Mouse (Mus musculus) left cerebral cortex, adult 18-20 months (tissue): Measurements from ENCODE around the gene Morn5. TPM values are rescaled to one million over a fixed set of nuclear protein-coding genes. Genes with fewer than 3 reads are reported as not detected.
A peak's percentile ranks its signal among the peaks of the same experiment; 100 is the strongest.

ENCODE experiments used
- DNase-seq, 2 experiments: peaks; one replicate each; pipeline ENCODE4 v3.0.0; 2021 to 2022; ENCODE audit warnings: low spot score in 2 of 2, mixed read lengths in 1 of 2
- long read RNA-seq, 2 experiments: library from polyadenylated mRNA; stranded (forward); transcript quantifications; one replicate each; pipeline ENCODE4 v2.0.0; 2021
- total RNA-seq, 2 experiments: library from RNA; stranded (reverse); gene quantifications; 2 replicates each; pipeline ENCODE4 v1.2.3; 2021

The Morn5 gene
- 1 to 10 TPM; 1.0 to 1.3 TPM for total RNA-seq
- long read RNA-seq, experiment 1 = 0 reads
- long read RNA-seq, experiment 2 = 0 reads

DNA sequence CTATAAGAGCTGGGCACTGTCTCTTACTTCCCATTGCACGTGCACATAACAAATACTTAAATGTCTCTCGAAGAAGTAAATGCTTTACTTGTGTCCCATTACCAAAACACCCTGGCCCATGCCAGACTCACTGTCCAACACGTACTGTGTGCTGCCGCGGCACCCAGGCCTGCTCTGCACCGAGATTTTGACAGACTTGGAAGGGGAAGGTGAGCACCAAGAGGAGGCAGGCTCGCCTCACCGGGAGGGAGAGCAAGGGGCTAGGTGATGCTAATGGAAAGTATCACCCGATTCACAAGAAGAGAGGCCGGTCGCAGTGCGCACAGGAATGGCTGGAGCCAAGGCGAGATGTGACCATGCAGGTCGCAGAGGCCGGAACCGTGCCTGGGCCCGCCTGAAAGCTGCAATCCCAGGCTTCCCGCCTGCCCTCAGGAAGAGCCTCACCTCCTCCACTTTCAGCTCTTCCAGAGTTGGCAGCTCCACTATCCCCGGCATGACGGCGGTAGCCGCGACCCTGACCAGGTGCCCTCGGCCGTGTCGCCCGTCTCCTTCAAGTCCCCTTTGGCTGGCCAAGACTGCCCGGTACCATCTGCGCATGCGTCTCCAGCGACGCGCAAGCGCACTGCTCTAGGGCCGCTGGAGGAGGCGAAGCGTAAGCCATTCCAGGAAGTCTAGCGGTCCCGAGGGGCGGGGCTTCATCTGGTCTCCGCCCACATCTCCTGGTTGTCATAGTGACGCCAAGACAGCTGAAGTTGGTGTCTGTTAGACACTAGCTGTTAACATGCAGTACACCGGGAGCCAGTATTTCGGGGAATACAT, at the start of gene Morn5, which contains the start of gene Ndufa8:
TSS of gene Morn5 (plus strand) at position 711 of the 819 bp plus-strand sequence.
TSS of gene Ndufa8 (minus strand) at position 659 of the 819 bp plus-strand sequence.
- DNase-seq = peak; percentile 98 to 99

DNA sequence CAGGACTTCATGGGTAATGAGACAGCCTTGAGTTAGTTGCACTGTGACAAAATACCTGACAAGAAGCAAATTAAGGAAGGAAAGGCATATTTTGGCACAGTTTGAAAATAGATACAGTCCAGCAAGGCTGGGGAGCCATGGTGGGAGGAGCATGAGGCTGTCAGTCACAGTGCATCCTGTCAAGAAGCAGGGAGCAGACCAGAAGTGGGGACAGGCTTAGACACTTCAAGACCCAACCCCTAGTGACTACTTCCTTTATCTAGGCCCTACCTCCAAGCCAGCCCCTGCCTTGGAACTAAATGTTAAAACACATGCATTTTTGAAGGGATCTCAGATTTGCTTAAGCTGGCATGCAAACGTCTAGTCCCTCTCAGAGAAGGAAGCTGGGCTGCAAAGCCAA, 48.9 kb upstream of the Morn5 start:
- DNase-seq = no peak

DNA sequence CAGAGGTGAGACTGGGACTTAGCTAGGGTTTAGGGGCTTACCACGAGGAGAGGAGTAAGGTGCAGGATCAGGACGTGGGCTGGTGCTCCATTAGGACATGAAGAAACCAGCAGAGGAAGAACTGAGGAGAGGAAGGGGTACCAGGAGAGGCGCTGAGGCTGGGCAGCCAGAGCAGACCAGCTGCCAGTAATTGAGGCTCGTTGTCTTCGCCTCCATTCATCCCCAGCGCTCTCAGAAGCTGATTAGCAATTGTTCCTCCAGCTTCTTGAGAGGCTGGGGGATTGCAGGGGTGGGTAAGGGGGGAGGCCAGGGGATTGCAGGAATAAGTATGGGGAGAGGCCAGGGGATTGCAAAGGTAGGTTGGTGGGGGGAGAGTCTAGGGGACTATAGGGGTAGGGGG, 47.1 kb upstream of the Morn5 start:
- no peak for DNase-seq

DNA sequence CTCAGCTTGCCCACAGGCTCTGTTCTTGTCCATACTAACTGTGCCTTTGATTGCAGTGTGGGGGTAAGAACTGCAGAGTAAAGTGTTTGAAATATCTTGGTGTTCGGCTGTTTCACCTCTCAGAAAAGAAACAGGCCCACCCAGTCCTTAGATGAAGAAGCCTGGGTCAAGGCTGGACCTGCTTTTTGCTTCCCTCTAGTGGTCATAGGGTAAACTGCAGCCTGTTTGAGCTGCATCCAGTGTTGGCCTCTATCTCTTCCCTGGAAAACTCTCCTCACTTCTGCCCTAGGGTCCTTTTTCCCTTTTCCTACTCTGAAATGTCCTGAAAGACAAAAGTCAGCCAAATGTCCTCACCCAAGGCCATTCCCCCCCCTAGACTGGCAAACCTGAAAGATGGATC, 41.2 kb upstream of the Morn5 start:
- DNase-seq = peak in 1 of 2 experiments; percentile 71

GRCm38 (mm10) chr2:36009386-36009785, 39.9 kb upstream of the Morn5 start:
- peak; percentile 63 to 71 for DNase-seq

DNA sequence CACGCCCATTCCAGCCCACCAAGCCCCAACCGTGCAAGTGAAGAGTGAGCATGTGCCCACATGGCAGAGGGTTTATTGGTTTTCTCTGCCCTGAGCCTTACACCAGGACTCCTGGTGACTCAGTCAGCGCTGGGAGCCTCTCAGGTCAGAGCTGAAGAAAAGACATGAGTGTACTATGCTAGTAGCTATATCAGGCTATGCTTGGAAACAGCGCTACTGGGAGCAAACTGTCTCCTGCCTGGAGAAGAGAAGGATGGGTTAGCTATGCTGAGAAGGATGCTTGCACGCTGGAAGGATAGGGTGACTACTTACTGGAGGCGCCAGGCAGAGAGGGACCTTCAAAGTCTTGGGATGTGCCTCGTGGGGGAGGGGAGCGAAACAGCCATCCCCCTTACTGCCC, 38.7 kb upstream of the Morn5 start:
- DNase-seq = no peak

GRCm38 (mm10) chr2:36011331-36011825, 37.9 kb upstream of the Morn5 start:
- peak; percentile 28 to 52 for DNase-seq

- DNase-seq = no peak
Measured at GRCm38 (mm10) chr2:36013010-36013409, 36.2 kb upstream of the Morn5 start.

DNA sequence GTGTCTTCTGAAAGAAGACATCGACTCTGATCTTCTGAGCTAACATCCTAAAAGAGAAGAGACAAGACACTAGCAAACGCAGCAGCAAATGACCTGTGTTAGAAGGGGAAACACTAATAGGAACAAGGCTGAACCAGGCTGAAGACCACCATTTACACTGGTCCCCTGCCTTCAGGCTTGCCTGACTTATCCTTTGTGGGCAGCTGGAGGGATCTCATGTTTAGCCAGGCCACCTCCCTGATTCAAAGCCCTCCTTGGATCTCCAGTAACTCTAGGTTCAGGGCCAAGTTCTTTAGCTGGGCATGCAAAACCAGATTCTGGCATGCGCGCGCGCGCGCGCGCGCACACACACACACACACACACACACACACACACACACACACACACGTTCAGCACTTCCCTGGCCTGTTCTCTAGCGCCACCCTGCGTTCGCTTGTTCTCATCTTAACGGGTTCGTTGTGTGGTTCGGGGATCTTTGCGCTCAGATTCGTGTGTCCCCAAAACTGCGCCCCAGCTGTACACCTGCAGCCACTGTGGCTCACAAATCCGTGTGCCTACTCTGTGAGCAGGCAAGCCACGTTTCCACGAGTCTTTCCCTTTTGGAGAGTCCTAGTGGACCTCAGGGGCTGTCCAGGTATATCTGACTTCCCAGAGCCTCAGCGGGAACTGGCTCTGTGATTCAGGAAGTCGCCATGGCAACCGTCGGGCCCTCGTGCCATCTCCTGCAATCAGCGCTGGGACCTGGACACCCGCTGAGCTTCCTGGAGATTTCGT, 27.7 kb upstream of the Morn5 start:
- peak; percentile 90 to 94 for DNase-seq

GRCm38 (mm10) chr2:36023291-36023690, 26.0 kb upstream of the Morn5 start:
- no peak for DNase-seq

DNA sequence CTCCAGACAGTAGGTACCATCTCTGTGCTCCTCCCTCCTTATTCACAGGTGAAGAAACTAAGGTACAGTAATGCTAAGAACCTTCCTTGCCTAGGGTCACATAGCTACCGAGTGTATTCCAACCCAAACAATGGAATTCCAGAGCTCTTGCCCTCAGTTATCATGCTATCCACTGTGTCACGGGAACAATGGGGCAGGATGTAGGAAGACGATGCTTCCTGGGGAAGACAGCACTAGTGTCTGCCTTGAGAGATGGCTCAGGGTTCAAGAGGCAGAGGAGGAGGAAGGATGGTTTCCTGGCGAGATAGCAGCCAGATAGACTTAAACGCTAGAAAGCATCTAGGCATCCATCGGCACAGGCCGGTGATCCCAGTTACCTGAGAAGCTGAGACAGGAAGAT, 16.4 kb upstream of the Morn5 start:
- DNase-seq = no peak

GRCm38 (mm10) chr2:36033966-36034365, 15.3 kb upstream of the Morn5 start:
- DNase-seq = no peak

GRCm38 (mm10) chr2:36034898-36035297, 14.4 kb upstream of the Morn5 start:
- DNase-seq = no peak

- DNase-seq = no peak
Measured at GRCm38 (mm10) chr2:36035413-36036081, 13.7 kb upstream of the Morn5 start.

- no peak for DNase-seq
Measured at GRCm38 (mm10) chr2:36039297-36039985, 9.8 kb upstream of the Morn5 start.

- DNase-seq = no peak
Measured at GRCm38 (mm10) chr2:36040872-36041271, 8.4 kb upstream of the Morn5 start.

- no peak for DNase-seq
Measured at GRCm38 (mm10) chr2:36048164-36048563, 1.1 kb upstream of the Morn5 start.

- no peak for DNase-seq
Measured at GRCm38 (mm10) chr2:36049567-36049954, 303 bp downstream of the Morn5 start.

DNA sequence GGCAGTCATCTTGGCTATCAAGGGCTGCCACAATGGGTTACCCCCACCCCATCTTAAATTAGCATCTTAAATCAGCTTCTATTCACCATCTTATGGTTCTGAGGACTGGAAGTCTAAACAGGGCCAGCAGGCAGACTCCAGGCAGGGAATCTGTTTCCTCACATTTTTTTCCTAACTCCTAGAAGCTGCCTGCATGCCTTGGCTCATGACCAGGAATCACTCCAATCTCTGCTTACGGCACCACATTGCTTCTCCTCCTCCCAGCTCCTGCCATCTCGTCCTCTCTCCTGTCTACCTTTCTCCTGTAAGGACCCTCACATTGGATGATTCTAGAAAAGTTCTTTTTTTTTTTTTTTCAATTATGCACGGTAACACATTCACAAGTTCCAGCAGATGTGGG, 4.0 kb downstream of the Morn5 start:
- DNase-seq = peak; percentile 10 to 25

GRCm38 (mm10) chr2:36056248-36056647, 7.0 kb downstream of the Morn5 start:
- no peak for DNase-seq

DNA sequence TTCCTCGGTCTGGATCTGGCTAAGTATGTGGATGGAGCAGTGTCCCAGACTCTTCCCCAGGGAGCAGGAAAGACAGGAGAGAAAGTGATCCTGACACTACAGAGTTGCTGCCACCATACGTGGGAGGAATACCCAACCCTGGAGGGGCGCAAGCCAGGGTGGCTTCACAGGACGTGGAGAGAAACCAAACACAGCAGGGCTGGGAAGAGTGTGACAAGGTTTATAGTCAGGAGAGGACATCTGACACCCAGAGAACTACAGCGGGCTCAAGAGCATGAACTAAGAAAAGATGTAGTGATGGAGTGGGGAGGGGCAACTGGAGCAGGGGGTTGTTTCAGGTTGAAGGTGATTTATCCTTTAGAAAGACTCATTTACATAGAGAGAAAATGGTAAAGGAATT, 12.2 kb downstream of the Morn5 start:
- no peak for DNase-seq
